Mouse (Mus musculus) lung, postnatal 0 days (tissue): ENCODE results near the gene Ankrd55.

Experiments used
- CTCF ChIP-seq: IDR thresholded peaks from 2 replicates; pipeline ENCODE4 v1.5.1; 2016; ENCODE audit warnings: antibody characterized with exemption, mild to moderate bottlenecking
- EP300 ChIP-seq: IDR thresholded peaks from 2 replicates; pipeline ENCODE4 v1.6.1; 2016; ENCODE audit warnings: antibody characterized with exemption, mild to moderate bottlenecking, control low read depth

GRCm38 (mm10) chr13:112388176-112388575 is 99.9 kb downstream of the Ankrd55 start:
- TF ChIP-seq CTCF (no peak), EP300 (no peak)
